Mouse (Mus musculus) lung, postnatal 0 days (tissue): ENCODE results near the gene Steap2. TPM values are rescaled to one million over a fixed set of nuclear protein-coding genes. Genes with fewer than 3 reads are reported as not detected.

ENCODE experiments used
- ATAC-seq: fragments of 200-750 bp; cut with Nextera tagmentation; 2 replicates; pipeline ENCODE4 v1.8.0; 2017; ENCODE audit warnings: moderate library complexity
- DNase-seq: peaks from one replicate; pipeline ENCODE4 v3.0.0-alpha.2; 2016; ENCODE audit warnings: low spot score
- H3K27ac ChIP-seq: fragments of 300-500 bp; sonication (generic); 2 replicates; pipeline ENCODE4 v1.5.1; 2014; ENCODE audit warnings: antibody characterized with exemption, mild to moderate bottlenecking, low read length, mixed read lengths
- H3K27me3 ChIP-seq: fragments of 300-500 bp; sonication (generic); replicated peaks from 2 replicates; pipeline ENCODE4 v1.6.1; 2014; ENCODE audit warnings: low read length, mixed read lengths; ENCODE audit not compliant: insufficient read depth
- H3K36me3 ChIP-seq: fragments of 300-500 bp; sonication (generic); 2 replicates; pipeline ENCODE4 v1.6.1; 2014; ENCODE audit warnings: low read length, mixed read lengths; ENCODE audit not compliant: insufficient read depth
- H3K4me1 ChIP-seq: fragments of 300-500 bp; sonication (generic); 2 replicates; pipeline ENCODE4 v1.6.1; 2014; ENCODE audit warnings: antibody characterized with exemption, low read depth, low read length, mixed read lengths; ENCODE audit not compliant: insufficient read depth
- H3K4me2 ChIP-seq: fragments of 300-500 bp; sonication (generic); replicated peaks from 2 replicates; pipeline ENCODE4 v1.6.1; 2014; ENCODE audit warnings: low read depth, mild to moderate bottlenecking, low read length, moderate library complexity, mixed read lengths
- H3K4me3 ChIP-seq: fragments of 300-500 bp; sonication (generic); 2 replicates; pipeline ENCODE4 v1.5.1; 2014; ENCODE audit warnings: low read depth, low read length
- H3K9ac ChIP-seq: fragments of 300-500 bp; sonication (generic); replicated peaks from 2 replicates; pipeline ENCODE4 v1.6.1; 2014; ENCODE audit warnings: low read depth, mild to moderate bottlenecking
- H3K9me3 ChIP-seq: fragments of 300-500 bp; sonication (generic); 2 replicates; pipeline ENCODE4 v1.6.1; 2016; ENCODE audit warnings: low read length, mixed read lengths
- CTCF ChIP-seq: IDR thresholded peaks from 2 replicates; pipeline ENCODE4 v1.5.1; 2016; ENCODE audit warnings: antibody characterized with exemption, mild to moderate bottlenecking
- EP300 ChIP-seq: IDR thresholded peaks from 2 replicates; pipeline ENCODE4 v1.6.1; 2016; ENCODE audit warnings: antibody characterized with exemption, mild to moderate bottlenecking, control low read depth
- WGBS: fragments of 180-500 bp; shearing (Covaris S2); extraction: QIAGEN DNeasy Blood & Tissue Kit; methylation state at CpG from one replicate; pipeline ENCODE4 v1.1.7; 2014; 5-methylcytosine and 5-hydroxymethylcytosine counted together
- polyA plus RNA-seq: library from polyadenylated mRNA; unstranded; fragments of >200 nt; fragmentation: Nextera tagmentation; extraction: Ambion mirVana; gene quantifications from 2 replicates; pipeline ENCODE4 v1.2.1, GENCODE M21; 2015

The Steap2 gene
- polyA plus RNA-seq, 1 experiment from 2014 or later: 5.2 TPM

DNA sequence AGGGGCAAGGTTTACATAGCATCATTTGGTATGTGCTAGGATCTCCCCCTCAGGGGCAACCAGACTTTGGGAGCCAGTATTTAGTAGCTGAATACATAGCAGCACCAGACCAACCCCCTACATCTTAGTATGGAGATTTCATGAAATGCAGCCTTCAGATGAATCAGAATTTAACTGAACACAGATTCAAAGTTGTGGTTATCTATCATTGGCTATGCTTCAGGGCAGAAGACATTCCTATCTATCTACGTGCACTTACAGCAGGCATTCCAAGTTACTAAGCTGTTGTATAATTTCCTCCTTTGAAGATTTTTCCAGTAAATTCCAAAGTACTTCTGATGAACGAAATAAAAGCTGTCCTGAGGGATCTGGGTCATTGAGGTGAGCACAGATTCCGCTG, 68.9 kb downstream of the Steap2 start:
- 68% methylated on average over 3 of the region's 3 CpGs for WGBS
- no peaks in the 10 kb centered on the region for H3K9me3 ChIP-seq
- TF ChIP-seq EP300 (no peak), CTCF (no peak)

DNA sequence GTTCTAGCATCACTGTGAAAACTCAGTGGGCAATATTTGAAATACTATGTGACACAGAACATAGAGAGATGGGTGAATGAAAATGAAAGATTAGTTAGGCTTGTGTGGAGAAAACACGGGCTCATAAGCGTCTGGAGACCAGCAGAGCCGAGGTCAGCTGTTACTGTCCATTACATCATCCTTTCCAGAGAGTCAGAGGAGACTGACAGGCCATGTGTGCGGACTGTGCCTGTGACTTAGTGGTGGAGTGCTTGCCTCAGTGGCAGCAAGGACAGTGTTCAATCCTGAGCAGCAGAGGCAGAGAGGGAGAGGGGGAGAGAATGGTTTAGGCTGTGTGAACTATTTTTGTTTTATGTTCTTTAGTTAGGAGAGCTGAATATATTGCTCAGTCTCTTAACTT, 76.0 kb downstream of the Steap2 start:
- no peak for ATAC-seq
- H3K9me3 ChIP-seq: no peaks in the 10 kb centered on the region
- H3K36me3 ChIP-seq: no peaks in the 10 kb centered on the region
- no peak for TF ChIP-seq CTCF
- no peak for TF ChIP-seq EP300
- H3K4me1 ChIP-seq: no peaks in the 10 kb centered on the region
- no peaks in the 10 kb centered on the region for H3K27me3 ChIP-seq
- DNase-seq: no peak
- 56% methylated on average over 4 of the region's 4 CpGs for WGBS
- H3K4me3 ChIP-seq: no peak overlapping the region
- no peak overlapping the region for H3K4me2 ChIP-seq
- no peak overlapping the region for H3K9ac ChIP-seq
- no peak overlapping the region for H3K27ac ChIP-seq

More for the DNA sequence above, 68.9 kb downstream of the Steap2 start:
- ATAC-seq (no peak), DNase-seq (no peak)
- H3K36me3 ChIP-seq: no peaks in the 10 kb centered on the region
- no peaks in the 10 kb centered on the region for H3K27me3 ChIP-seq
- no peak overlapping the region for H3K9ac ChIP-seq
- no peak overlapping the region for H3K4me3 ChIP-seq
- no peak overlapping the region for H3K4me2 ChIP-seq
- no peaks in the 10 kb centered on the region for H3K4me1 ChIP-seq
- no peak overlapping the region for H3K27ac ChIP-seq

Other genes starting within 250 kb of the Steap2 start
- gene 1700015F17Rik, start 215.4 kb downstream of the Steap2 start, polyA plus RNA-seq: not detected in 2 replicates
- gene Cldn12, start 179.6 kb downstream of the Steap2 start, polyA plus RNA-seq: 12.8 and 15.1 TPM in 2 replicates
- 10.6 and 12.6 TPM in 2 replicates for gene Gtpbp10, start 135.0 kb downstream of the Steap2 start, polyA plus RNA-seq
- 0.16 and 0.36 TPM in 2 replicates for gene Gm8773, start 120.8 kb downstream of the Steap2 start, polyA plus RNA-seq
- 8.9 and 9.6 TPM in 2 replicates for gene Cfap69, start 30.3 kb downstream of the Steap2 start, polyA plus RNA-seq
- gene Steap1, start 54.7 kb upstream of the Steap2 start, polyA plus RNA-seq: 4.0 and 4.1 TPM in 2 replicates